In the genomic region with DNA sequence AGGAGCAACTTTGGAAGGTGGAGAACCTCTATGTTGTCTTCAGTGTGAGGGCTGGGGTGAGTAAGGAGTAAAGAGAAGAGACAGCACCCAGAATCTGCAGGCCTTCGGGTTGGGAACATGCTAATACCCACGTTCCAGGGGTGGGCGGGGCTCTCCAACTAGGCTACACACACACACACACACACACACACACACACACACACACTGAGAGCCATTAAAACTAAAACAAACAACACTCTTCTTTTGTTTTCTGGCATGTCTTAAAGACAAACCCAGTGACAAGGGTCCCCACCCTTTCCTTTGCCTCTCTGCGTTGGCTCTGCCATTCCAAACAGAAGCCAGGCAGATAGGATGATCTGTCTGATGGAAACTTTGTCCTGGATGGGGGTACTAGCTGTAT, we compare ENCODE assay signal across 9 mouse cellular contexts. TPM values are rescaled to one million over a fixed set of nuclear protein-coding genes. Genes with fewer than 3 reads are reported as not detected.
A peak's percentile ranks its signal among the peaks of the same experiment; 100 is the strongest.
DNase-seq lines count a peak whose midpoint lies in the region; ATAC-seq lines count a peak whose summit lies in the region.
"Had no signal": no experiment of that assay in that cellular context is flagged by ENCODE, and none has a peak within 500 bp of the region (broad histone marks: within the 10 kb centered on the region; RNA-seq: fewer than 3 reads in every experiment).

No protein-coding gene starts in this region.

- 65% methylated on average over 4 of the region's 4 CpGs for WGBS in embryonic facial prominence, embryonic 13.5 days

- H3K36me3 ChIP-seq in embryonic facial prominence, embryonic 13.5 days, result no peaks in the 10 kb centered on the region

- peak overlapping the region; percentile 9; the same call in 1 of the 2 replicates for H3K4me3 ChIP-seq in embryonic facial prominence, embryonic 13.5 days

- DNase-seq in heart, adult 9 months (ENCODE audit: low spot score in 2 of 2), result peak; percentile 39 to 43
- DNase-seq in kidney, adult 9 months, result peak; percentile 38
- peak; percentile 68 for DNase-seq in lung, postnatal 25 days (ENCODE audit: low spot score)
- DNase-seq in retina, postnatal 1 day, result no peak
- DNase-seq in layer of hippocampus, postnatal 14 days (ENCODE audit: low spot score in 2 of 2), result no peak
- no peak for DNase-seq in spleen, postnatal 4 days (ENCODE audit: low spot score in 2 of 2)

- peak overlapping the region; percentile 99 for H3K4me2 ChIP-seq in embryonic facial prominence, embryonic 13.5 days

- no peak for ATAC-seq in embryonic facial prominence, embryonic 13.5 days (ENCODE audit: insufficient number of reproducible peaks, insufficient read depth, low FRiP score, low TSS enrichment, low read depth)
- ATAC-seq in granulocyte monocyte progenitor cell, adult 5-6 weeks (replicated peaks; ENCODE audit: poor library complexity, severe bottlenecking), result no peak
- ATAC-seq: Patski had no signal

- no peak overlapping the region for H3K9ac ChIP-seq in embryonic facial prominence, embryonic 13.5 days

- peaks cover 13% of the 10 kb centered on the region for H3K27me3 ChIP-seq in embryonic facial prominence, embryonic 13.5 days
- H3K27me3 ChIP-seq: Patski had no signal

- no peak overlapping the region for H3K27ac ChIP-seq in embryonic facial prominence, embryonic 13.5 days

- H3K9me3 ChIP-seq in embryonic facial prominence, embryonic 13.5 days, result no peaks in the 10 kb centered on the region

- peaks cover 24% of the 10 kb centered on the region for H3K4me1 ChIP-seq in embryonic facial prominence, embryonic 13.5 days

RNA-seq across cellular contexts. Expression of gene Tspan18, which starts 2.0 kb away (rescaled TPM):
- polyA plus RNA-seq in embryonic facial prominence, embryonic 13.5 days (2015; fragmentation: Nextera tagmentation; extraction: Ambion mirVana), result 17.7 and 20.8 TPM in 2 replicates
- 0.26 TPM in 1 of 2 replicates, not detected in the other for total RNA-seq in granulocyte monocyte progenitor cell, adult 5-6 weeks (2014; fragmentation: Nextera tagmentation)
- not detected in 2 replicates for total RNA-seq in granulocyte monocyte progenitor cell, adult 5-6 weeks (2017)
- 10 to 100 TPM; 46.6 to 52.3 TPM for total RNA-seq in layer of hippocampus, postnatal 14 days (2021)

Comparison
In these comparisons a context has a peak if more than half of its experiments do, and no peak if none do; other contexts are left out.
1. DNase-seq: peak in heart, adult 9 months (2 of 2), kidney, adult 9 months (single experiment) and lung, postnatal 25 days (single experiment); none in retina, postnatal 1 day (single experiment), layer of hippocampus, postnatal 14 days (0 of 2) and spleen, postnatal 4 days (0 of 2).
2. RNA of gene Tspan18, which starts 2.0 kb away (total RNA-seq): 46.6 to 52.3 TPM in layer of hippocampus, postnatal 14 days; 0.26 TPM in granulocyte monocyte progenitor cell, adult 5-6 weeks; every median in the first group is over 10 times any median in the second.